Mouse (Mus musculus) MEL (cell line): ENCODE measurements at regions not wholly inside any gene's neighbourhood (a gene's known extent, or its start where the extent isn't known, plus 50 kb on each side); places are given as distances from the start of the nearest gene placed in this dataset.

Experiments
- DNase-seq: peaks from one replicate; pipeline ENCODE4 v3.0.0; 2011; ENCODE audit warnings: low read depth, low spot score
- H3K27ac ChIP-seq: 2 replicates; pipeline ENCODE4 v1.5.1; 2012; ENCODE audit warnings: low read depth, mild to moderate bottlenecking, control low read depth, low read length, moderate library complexity; ENCODE audit not compliant: control insufficient read depth
- H3K27me3 ChIP-seq, 2 experiments: fragments of 150-350 bp in 1 of 2; sonication (generic) in 1 of 2; 2 replicates each; pipeline ENCODE4 v1.6.1; 2012; ENCODE audit warnings: low read length in 2 of 2, mild to moderate bottlenecking in 2 of 2, improper control_type of control experiment in 1 of 2, moderate library complexity in 1 of 2; ENCODE audit not compliant: insufficient read depth in 2 of 2, control insufficient read depth in 1 of 2
- H3K36me3 ChIP-seq, 2 experiments: 2 replicates each; pipeline ENCODE4 v1.6.1; 2012 to 2014; ENCODE audit warnings: low read length in 2 of 2, improper control_type of control experiment in 1 of 2, inconsistent platforms in 1 of 2, mild to moderate bottlenecking in 1 of 2; ENCODE audit not compliant: insufficient read depth in 2 of 2, control insufficient read depth in 1 of 2
- H3K4me1 ChIP-seq, 2 experiments: fragments of 150-350 bp in 1 of 2; sonication (generic) in 1 of 2; 2 replicates each; pipeline ENCODE4 v1.6.1; 2012; ENCODE audit warnings: low read length in 2 of 2, improper control_type of control experiment in 1 of 2, mild to moderate bottlenecking in 1 of 2; ENCODE audit not compliant: insufficient read depth in 2 of 2, control insufficient read depth in 1 of 2
- H3K4me3 ChIP-seq, 2 experiments: fragments of 150-350 bp in 1 of 2; sonication (generic) in 1 of 2; 2 replicates each; pipeline ENCODE4 v1.5.1; 2012; ENCODE audit warnings: low read depth in 2 of 2, low read length in 2 of 2, mild to moderate bottlenecking in 2 of 2, moderate library complexity in 2 of 2, control low read depth in 1 of 2, improper control_type of control experiment in 1 of 2; ENCODE audit not compliant: control insufficient read depth in 1 of 2, insufficient read depth in 1 of 2
- H3K79me2 ChIP-seq: 2 replicates; pipeline ENCODE4 v1.6.1; 2012; ENCODE audit warnings: mild to moderate bottlenecking, low read length, moderate library complexity; ENCODE audit not compliant: control insufficient read depth, poor library complexity, insufficient read depth
- H3K9ac ChIP-seq: 2 replicates; pipeline ENCODE4 v1.6.1; 2012; ENCODE audit warnings: low read depth, mild to moderate bottlenecking, control low read depth, low read length, moderate library complexity; ENCODE audit not compliant: control insufficient read depth, poor library complexity, severe bottlenecking
- H3K9me3 ChIP-seq: fragments of 150-350 bp; sonication (generic); replicated peaks from 2 replicates; pipeline ENCODE4 v1.6.1; 2012; ENCODE audit warnings: mild to moderate bottlenecking, low read length, improper control_type of control experiment, moderate library complexity; ENCODE audit not compliant: insufficient read depth
- CHD2 ChIP-seq: IDR thresholded peaks from 2 replicates; pipeline ENCODE4 v1.6.1; 2011; ENCODE audit warnings: low read length, improper control_type of control experiment
- E2F4 ChIP-seq: IDR thresholded peaks from 2 replicates; pipeline ENCODE4 v1.6.1; 2011; ENCODE audit warnings: low read depth, low read length, improper control_type of control experiment, borderline replicate concordance
- ELF1 ChIP-seq: IDR thresholded peaks from 2 replicates; pipeline ENCODE4 v1.6.1; 2014; ENCODE audit warnings: low read depth, mild to moderate bottlenecking, inconsistent platforms, low read length, improper control_type of control experiment, moderate library complexity
- EP300 ChIP-seq, 2 experiments: IDR thresholded peaks; 2 replicates each; pipeline ENCODE4 v1.6.1; 2011; ENCODE audit warnings: improper control_type of control experiment in 2 of 2, low read length in 2 of 2, low read depth in 1 of 2, mild to moderate bottlenecking in 1 of 2
- ETS1 ChIP-seq: IDR thresholded peaks from 2 replicates; pipeline ENCODE4 v1.6.1; 2012; ENCODE audit warnings: low read depth, mild to moderate bottlenecking, inconsistent platforms, low read length, improper control_type of control experiment, moderate library complexity
- HCFC1 ChIP-seq: IDR thresholded peaks from 2 replicates; pipeline ENCODE4 v1.6.1; 2012; ENCODE audit warnings: low read depth, mild to moderate bottlenecking, inconsistent platforms, low read length, improper control_type of control experiment, moderate library complexity
- JUND ChIP-seq: IDR thresholded peaks from 2 replicates; pipeline ENCODE4 v1.6.1; 2011; ENCODE audit warnings: low read depth, mild to moderate bottlenecking, improper control_type of control experiment, low read length
- KAT2A ChIP-seq: conservative IDR thresholded peaks from 2 replicates; pipeline ENCODE4 v1.6.1; 2012; ENCODE audit warnings: low read depth, low read length, improper control_type of control experiment, inconsistent platforms
- MAX ChIP-seq: IDR thresholded peaks from 2 replicates; pipeline ENCODE4 v1.6.1; 2011; ENCODE audit warnings: low read length, improper control_type of control experiment
- MAZ ChIP-seq: IDR thresholded peaks from 2 replicates; pipeline ENCODE4 v1.6.1; 2012; ENCODE audit warnings: low read depth, mild to moderate bottlenecking, inconsistent platforms, low read length, improper control_type of control experiment
- MXI1 ChIP-seq: IDR thresholded peaks from 2 replicates; pipeline ENCODE4 v1.6.1; 2011; ENCODE audit warnings: mild to moderate bottlenecking, low read depth, low read length, improper control_type of control experiment
- MYB ChIP-seq: IDR thresholded peaks from 2 replicates; pipeline ENCODE4 v1.6.1; 2011; ENCODE audit warnings: mild to moderate bottlenecking, low read depth, low read length, improper control_type of control experiment
- NELFE ChIP-seq: IDR thresholded peaks from 2 replicates; pipeline ENCODE4 v1.6.1; 2011; ENCODE audit warnings: low read depth, low read length, improper control_type of control experiment
- POLR2AphosphoS2 ChIP-seq: IDR thresholded peaks from 2 replicates; pipeline ENCODE4 v1.6.1; 2011; ENCODE audit warnings: low read length, improper control_type of control experiment
- POLR2AphosphoS5 ChIP-seq: IDR thresholded peaks from 2 replicates; pipeline ENCODE4 v1.6.1; 2012; ENCODE audit warnings: low read depth, borderline replicate concordance, mild to moderate bottlenecking, inconsistent platforms, low read length, moderate library complexity, mixed read lengths
- SIN3A ChIP-seq: IDR thresholded peaks from 2 replicates; pipeline ENCODE4 v1.6.1; 2012; ENCODE audit warnings: low read length, improper control_type of control experiment, inconsistent platforms
- SMC3 ChIP-seq: IDR thresholded peaks from 2 replicates; pipeline ENCODE4 v1.6.1; 2011; ENCODE audit warnings: low read depth, low read length, improper control_type of control experiment
- TCF12 ChIP-seq: IDR thresholded peaks from 2 replicates; pipeline ENCODE4 v1.6.1; 2014; ENCODE audit warnings: low read depth, mild to moderate bottlenecking, inconsistent platforms, low read length, improper control_type of control experiment, moderate library complexity
- UBTF ChIP-seq: IDR thresholded peaks from 2 replicates; pipeline ENCODE4 v1.6.1; 2012; ENCODE audit warnings: low read depth, mild to moderate bottlenecking, inconsistent platforms, low read length, improper control_type of control experiment, moderate library complexity, borderline replicate concordance; ENCODE audit not compliant: insufficient read depth
- USF2 ChIP-seq, 2 experiments: IDR thresholded peaks; 2 replicates each; pipeline ENCODE4 v1.6.1; 2011 to 2012; ENCODE audit warnings: improper control_type of control experiment in 2 of 2, low read length in 2 of 2, borderline replicate concordance in 1 of 2, inconsistent platforms in 1 of 2, low read depth in 1 of 2, mild to moderate bottlenecking in 1 of 2; ENCODE audit not compliant: insufficient read depth in 1 of 2
- ZMIZ1 ChIP-seq: IDR thresholded peaks from 2 replicates; pipeline ENCODE4 v1.6.1; 2012; ENCODE audit warnings: low read depth, mild to moderate bottlenecking, inconsistent platforms, low read length, improper control_type of control experiment, moderate library complexity

DNA sequence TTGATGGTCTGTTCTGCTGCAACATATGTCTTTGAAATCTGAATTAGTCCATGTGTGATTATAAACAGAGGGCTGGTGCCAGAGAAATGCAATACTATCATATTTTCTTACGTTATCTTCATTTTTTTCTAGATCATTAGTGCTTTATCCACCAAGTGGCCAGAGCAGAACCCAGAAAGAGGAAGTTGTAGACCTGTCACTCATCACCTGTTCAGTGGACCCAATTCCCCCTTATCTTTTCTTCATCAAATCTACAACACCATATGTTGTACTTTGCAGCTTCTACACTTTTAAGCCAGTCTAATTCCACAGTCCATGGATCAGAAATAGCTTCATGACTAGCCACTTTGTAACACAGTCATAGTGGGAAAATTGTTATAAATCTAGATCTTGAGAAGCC lies 145.0 kb downstream of the Rab38 start:
- no peaks in the 10 kb centered on the region for H3K27me3 ChIP-seq
- H3K36me3 ChIP-seq = no peaks in the 10 kb centered on the region; a peak in 1 of 4 replicates
- H3K79me2 ChIP-seq = no peaks in the 10 kb centered on the region
- peak; percentile 9 for DNase-seq
- TF ChIP-seq ETS1 (peak; percentile 31; the same call in 1 of the 2 replicates), EP300 (IDR thresholded peaks at IDR 0.05; ENCODE audit: low read depth in 1 of 2, low read length in 2 of 2) (peak in 1 of 2 experiments; percentile 52; a peak in 1 of 4 replicates), MXI1 (no peak)
- H3K4me1 ChIP-seq = no peaks in the 10 kb centered on the region
- no peak overlapping the region for H3K9ac ChIP-seq
- no peak overlapping the region for H3K4me3 ChIP-seq
- H3K27ac ChIP-seq = no peak overlapping the region
- no peaks in the 10 kb centered on the region for H3K9me3 ChIP-seq

DNA sequence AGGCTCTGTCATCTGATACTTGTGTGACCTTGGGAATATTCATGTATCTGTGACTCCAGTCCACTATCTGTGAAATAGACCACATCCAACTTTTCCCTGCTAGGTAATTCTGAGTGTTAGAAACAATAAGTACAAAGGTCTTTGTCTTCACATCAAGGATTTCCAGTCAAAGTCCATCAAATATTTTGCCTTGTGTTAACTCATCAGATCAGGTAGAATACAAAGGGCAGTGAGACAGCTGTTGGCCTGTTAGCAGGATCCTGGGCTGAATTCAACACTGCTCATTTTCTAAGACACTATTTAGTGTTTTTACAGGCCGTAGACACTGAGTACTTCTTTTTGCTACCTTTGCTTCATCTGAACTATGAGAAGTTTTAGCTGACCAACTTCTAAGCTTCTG lies 170.7 kb downstream of the Rab38 start:
- no peak for DNase-seq
- Histone ChIP-seq H3K36me3 (no peaks in the 10 kb centered on the region), H3K27ac (no peak overlapping the region), H3K4me1 (no peaks in the 10 kb centered on the region), H3K4me3 (no peak overlapping the region), H3K9me3 (no peaks in the 10 kb centered on the region), H3K79me2 (no peaks in the 10 kb centered on the region), H3K27me3 (no peaks in the 10 kb centered on the region), H3K9ac (no peak overlapping the region)
- no peak for TF ChIP-seq MXI1
- TF ChIP-seq KAT2A = no peak
- no peak for TF ChIP-seq MYB
- no peak for TF ChIP-seq CHD2
- TF ChIP-seq SIN3A = no peak
- TF ChIP-seq HCFC1 = no peak
- no peak for TF ChIP-seq ZMIZ1
- no peak for TF ChIP-seq USF2 (IDR thresholded peaks at IDR 0.05; ENCODE audit: borderline replicate concordance in 1 of 2, insufficient read depth in 1 of 2, low read depth in 1 of 2, low read length in 2 of 2)
- TF ChIP-seq NELFE = no peak
- TF ChIP-seq ELF1 = no peak
- TF ChIP-seq E2F4 = no peak
- no peak for TF ChIP-seq MAZ
- no peak for TF ChIP-seq POLR2AphosphoS5
- TF ChIP-seq POLR2AphosphoS2 = no peak
- no peak for TF ChIP-seq EP300 (IDR thresholded peaks at IDR 0.05; ENCODE audit: low read depth in 1 of 2, low read length in 2 of 2)
- TF ChIP-seq MAX = no peak
- no peak for TF ChIP-seq SMC3
- no peak for TF ChIP-seq TCF12
- no peak for TF ChIP-seq UBTF
- TF ChIP-seq JUND = no peak
- TF ChIP-seq, all 39 proteins: peak for 0
